Mouse (Mus musculus) lung, postnatal 4 days (tissue): ENCODE results near the gene Ap2m1.

ENCODE experiments used
- DNase-seq, 2 experiments: peaks; one replicate each; pipeline ENCODE4 v3.0.0; 2021

The Ap2m1 gene

DNA sequence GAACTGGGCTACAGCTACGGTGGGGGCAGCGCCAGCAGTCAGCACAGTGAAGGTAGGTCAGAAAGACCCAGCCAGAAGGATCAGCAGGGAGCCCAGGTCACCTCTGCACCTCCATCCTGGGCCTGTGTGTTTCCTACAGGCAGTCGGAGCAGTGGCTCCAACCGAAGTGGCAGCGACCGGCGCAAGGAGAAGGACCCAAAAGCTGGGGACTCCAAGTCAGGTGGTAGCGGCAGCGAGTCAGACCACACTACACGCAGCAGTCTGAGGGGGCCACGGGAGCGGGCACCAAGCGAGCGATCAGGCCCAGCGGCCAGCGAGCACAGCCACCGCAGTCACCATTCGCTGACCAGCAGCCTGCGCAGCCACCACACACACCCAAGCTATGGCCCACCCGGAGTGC is 4.3 kb upstream of the Ap2m1 start:
- DNase-seq: no peak

- peak in 1 of 2 experiments; percentile 5 for DNase-seq
Observed at GRCm38 (mm10) chr16:20534617-20535295, 522 bp upstream of the Ap2m1 start.

GRCm38 (mm10) chr16:20536081-20536665 is 895 bp downstream of the Ap2m1 start:
- no peak for DNase-seq

GRCm38 (mm10) chr16:20537071-20537471 is 1.8 kb downstream of the Ap2m1 start:
- no peak for DNase-seq

GRCm38 (mm10) chr16:20537601-20538320 is 2.5 kb downstream of the Ap2m1 start:
- DNase-seq: no peak

- DNase-seq: no peak
Observed at GRCm38 (mm10) chr16:20539649-20540048, 4.4 kb downstream of the Ap2m1 start.

- no peak for DNase-seq
Observed at GRCm38 (mm10) chr16:20540438-20540837, 5.2 kb downstream of the Ap2m1 start.

GRCm38 (mm10) chr16:20545696-20546095 is 10.4 kb downstream of the Ap2m1 start:
- no peak for DNase-seq

DNA sequence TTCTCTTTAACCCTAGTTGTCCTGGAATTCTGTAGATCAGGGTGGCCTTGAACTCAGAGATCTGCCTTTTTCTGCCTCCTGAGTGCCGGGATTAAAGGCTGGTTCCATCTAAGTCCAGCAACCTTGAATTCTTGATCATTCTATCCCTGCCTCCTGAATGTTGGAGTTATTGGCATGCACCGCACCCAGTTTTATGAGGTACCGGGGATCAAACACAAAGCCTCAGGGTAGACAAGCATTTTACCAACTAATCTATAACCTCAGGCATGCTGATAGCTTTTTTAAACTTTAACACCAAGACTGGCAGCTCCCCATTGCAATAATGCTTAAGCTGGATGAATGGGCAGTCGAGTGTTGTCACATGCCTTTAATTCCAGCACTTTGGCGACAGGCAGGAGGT is 12.1 kb downstream of the Ap2m1 start:
- no peak for DNase-seq

GRCm38 (mm10) chr16:20548096-20548948 is 13.0 kb downstream of the Ap2m1 start, which contains the start of gene Abcf3:
Gene Abcf3, plus strand, starts transcription at chr16:20548577.
- peak; percentile 99 for DNase-seq

GRCm38 (mm10) chr16:20549161-20549560 is 13.9 kb downstream of the Ap2m1 start:
- no peak for DNase-seq

GRCm38 (mm10) chr16:20551691-20552090 is 16.4 kb downstream of the Ap2m1 start:
- DNase-seq: no peak

DNA sequence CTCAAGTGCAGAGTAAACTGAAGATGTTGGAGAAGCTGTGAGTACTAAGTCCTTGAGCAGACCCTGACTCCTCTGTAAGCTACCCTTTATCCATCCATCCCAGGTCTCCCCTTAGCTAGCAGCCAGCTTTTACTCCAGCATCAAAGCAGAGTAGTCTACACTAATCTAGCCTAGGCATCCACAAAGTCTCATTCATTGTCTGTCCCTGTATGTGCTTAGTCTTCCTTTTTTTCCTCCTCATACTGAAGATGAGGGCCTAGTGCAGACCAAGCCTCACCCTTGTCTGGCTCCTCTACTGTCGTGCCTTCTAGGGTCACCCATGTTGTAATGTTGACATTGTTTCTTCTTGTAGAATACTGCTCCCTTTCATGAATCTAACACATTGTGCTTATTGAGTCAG is 17.3 kb downstream of the Ap2m1 start:
- DNase-seq: no peak

- DNase-seq: no peak
Observed at GRCm38 (mm10) chr16:20555000-20555399, 19.7 kb downstream of the Ap2m1 start.

GRCm38 (mm10) chr16:20557381-20557780 is 22.1 kb downstream of the Ap2m1 start:
- no peak for DNase-seq

DNA sequence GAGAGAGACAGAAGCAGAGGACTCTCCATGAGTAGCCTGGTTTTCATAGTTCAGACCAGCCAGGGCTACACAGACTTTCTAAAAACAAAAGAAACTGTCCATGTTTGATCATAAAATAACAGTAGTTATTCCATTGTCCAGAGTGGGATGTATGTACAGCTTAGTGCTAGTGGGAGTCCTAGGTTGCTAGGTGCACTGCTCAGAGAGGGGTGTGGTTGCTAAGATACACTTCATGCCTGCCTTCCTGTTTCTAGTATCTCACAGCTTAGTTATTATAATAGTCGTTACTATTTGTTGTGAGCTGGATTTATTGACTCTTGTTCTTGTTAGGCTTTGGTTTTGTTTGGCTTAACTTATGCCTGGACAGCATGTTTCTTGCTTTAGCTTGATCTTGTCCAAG is 29.8 kb downstream of the Ap2m1 start:
- no peak for DNase-seq

DNA sequence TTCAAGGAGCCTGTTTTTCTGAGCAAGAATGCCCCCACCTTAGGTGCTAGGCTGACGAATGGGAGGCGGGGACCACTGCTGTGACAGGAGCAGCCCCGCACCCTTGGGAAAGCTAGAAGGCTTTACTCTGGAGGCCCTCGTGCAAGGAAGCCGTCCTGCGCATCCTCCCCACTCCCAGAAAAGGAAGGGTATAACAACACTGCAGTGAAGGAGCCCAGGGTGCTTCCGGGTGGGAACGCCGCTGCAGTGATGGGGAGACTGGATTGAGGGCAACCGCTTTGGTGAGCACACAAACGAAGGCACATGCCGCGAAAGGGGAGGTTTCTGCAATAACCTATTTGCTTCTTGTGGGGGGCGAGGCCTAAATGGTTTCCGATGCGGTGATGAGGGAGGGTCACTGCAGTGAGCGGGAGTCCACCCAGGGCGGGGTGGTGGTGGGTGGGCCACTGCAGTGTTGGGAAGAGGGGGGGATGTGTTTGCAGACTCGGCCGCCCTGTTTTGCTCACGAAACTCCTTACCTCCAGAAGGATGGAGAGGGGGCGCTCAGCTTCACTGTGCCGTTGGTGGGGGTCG is 54.2 kb downstream of the Ap2m1 start, which contains the start of gene Vwa5b2:
Vwa5b2 (plus strand) TSS at position 106 of the 573 bp plus-strand sequence.
- no peak for DNase-seq

DNA sequence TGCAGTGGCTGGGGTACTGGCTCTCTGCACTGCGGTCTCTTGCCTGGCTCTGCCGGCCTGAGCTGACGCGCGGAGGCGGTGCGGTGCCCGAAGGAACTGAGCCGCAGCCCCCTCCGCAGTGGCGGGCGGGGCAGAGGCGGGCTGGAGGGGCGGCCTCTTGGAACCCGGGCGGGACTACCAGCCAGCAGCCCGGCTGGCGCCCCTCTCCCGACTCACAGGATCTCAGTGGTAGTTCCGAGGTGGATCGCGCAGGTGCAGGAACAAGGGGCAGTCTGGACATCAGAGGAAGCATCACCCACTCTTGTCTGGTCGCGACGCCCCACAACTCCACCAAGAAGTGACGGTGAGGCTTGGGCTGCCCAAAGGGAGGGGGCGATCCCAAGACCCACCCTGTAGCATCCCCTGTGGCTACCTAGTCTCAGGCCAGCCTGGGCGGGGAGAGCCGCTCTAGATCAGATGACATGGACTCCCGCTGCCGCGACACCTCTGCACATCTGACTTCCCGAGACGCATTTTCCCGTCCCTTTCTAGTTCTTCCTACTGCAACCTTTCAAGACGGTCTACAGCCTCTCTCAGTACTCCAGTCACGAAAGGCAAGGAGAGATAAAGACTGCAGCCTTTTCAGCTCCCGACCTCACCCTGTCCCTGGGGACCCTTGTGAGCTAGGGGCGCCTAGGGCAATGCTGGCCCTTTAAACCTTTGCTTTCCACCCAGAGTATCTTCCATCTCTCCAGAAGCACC is 54.8 kb downstream of the Ap2m1 start:
- DNase-seq: no peak

- DNase-seq: no peak
Observed at GRCm38 (mm10) chr16:20590680-20591038, 55.4 kb downstream of the Ap2m1 start.

- DNase-seq: no peak
Observed at GRCm38 (mm10) chr16:20591076-20591705, 55.9 kb downstream of the Ap2m1 start.
